Mouse (Mus musculus) small intestine, adult 2 months (tissue): ENCODE measurements around the gene Dnase2a. TPM values are rescaled to one million over a fixed set of nuclear protein-coding genes. Genes with fewer than 3 reads are reported as not detected.

Source experiments
- H3K27ac ChIP-seq: fragments of 200-500 bp; 2 replicates; pipeline ENCODE4 v1.5.1; 2012; ENCODE audit warnings: low read depth, low read length, control low read depth, inconsistent platforms; ENCODE audit not compliant: insufficient read depth
- H3K27me3 ChIP-seq: fragments of 200-500 bp; 2 replicates; pipeline ENCODE4 v1.6.1; 2012; ENCODE audit warnings: mild to moderate bottlenecking, moderate library complexity, low read length, inconsistent platforms; ENCODE audit not compliant: control insufficient read depth, insufficient read depth
- H3K36me3 ChIP-seq: fragments of 200-500 bp; 2 replicates; pipeline ENCODE4 v1.6.1; 2012; ENCODE audit warnings: mild to moderate bottlenecking, low read length, control low read depth, inconsistent platforms; ENCODE audit not compliant: control insufficient read depth, insufficient read depth
- H3K4me1 ChIP-seq: fragments of 200-500 bp; 2 replicates; pipeline ENCODE4 v1.6.1; 2012; ENCODE audit warnings: low read length, inconsistent platforms, mixed read lengths; ENCODE audit not compliant: control insufficient read depth, insufficient read depth, insufficient read length
- H3K4me3 ChIP-seq: fragments of 200-500 bp; 2 replicates; pipeline ENCODE4 v1.5.1; 2012; ENCODE audit warnings: low read depth, mild to moderate bottlenecking, control low read depth, inconsistent platforms, low read length, moderate library complexity
- CTCF ChIP-seq: fragments of 200-500 bp; IDR thresholded peaks from 2 replicates; pipeline ENCODE4 v1.5.1; 2012; ENCODE audit warnings: low read depth, mild to moderate bottlenecking, control low read depth, inconsistent platforms, low read length, moderate library complexity, mixed read lengths; ENCODE audit not compliant: insufficient replicate concordance, insufficient read length; ENCODE audit errors: extremely low read depth
- POLR2A ChIP-seq: fragments of 200-500 bp; IDR thresholded peaks from 2 replicates; pipeline ENCODE4 v1.6.1; 2012; ENCODE audit warnings: low read depth, mild to moderate bottlenecking, control low read depth, inconsistent platforms, low read length, moderate library complexity
- WGBS: fragments of 180-500 bp; shearing (Covaris S2); methylation state at CpG from one replicate; pipeline ENCODE4 v1.1.7; 2018; 5-methylcytosine and 5-hydroxymethylcytosine counted together
- polyA plus RNA-seq: library from polyadenylated mRNA; depleted of rRNA; stranded (reverse); fragments of >200 nt; gene quantifications from 2 replicates; pipeline ENCODE4 v1.2.3, GENCODE M21; 2012

Gene Dnase2a
- polyA plus RNA-seq, 1 experiment, result 5.9 TPM

GRCm38 (mm10) chr8:84927513-84927912, 19.2 kb downstream of the Dnase2a start:
- WGBS, result 92% methylated on average over 1 of the region's 1 CpGs
- Histone ChIP-seq H3K4me1 (0 out of 2 replicates have a peak, but pooled peaks cover 3% of the 10 kb centered on the region), H3K27ac (no peak overlapping the region), H3K36me3 (no peaks in the 10 kb centered on the region), H3K4me3 (no peak overlapping the region), H3K27me3 (peaks cover 21% of the 10 kb centered on the region)
- TF ChIP-seq CTCF, result no peak
- TF ChIP-seq POLR2A, result no peak

- WGBS, result 5% methylated on average over 52 of the region's 52 CpGs
- TF ChIP-seq CTCF, result peak; percentile 75; the same call in 1 of the 2 replicates
- TF ChIP-seq POLR2A, result no peak
- Histone ChIP-seq H3K27ac (no peak overlapping the region), H3K4me3 (no peak overlapping the region), H3K27me3 (peaks cover 21% of the 10 kb centered on the region), H3K36me3 (no peaks in the 10 kb centered on the region), H3K4me1 (0 out of 2 replicates have a peak, but pooled peaks cover 3% of the 10 kb centered on the region)
Measured at GRCm38 (mm10) chr8:84928456-84929306, 20.3 kb downstream of the Dnase2a start.

- Histone ChIP-seq H3K27ac (no peak overlapping the region), H3K4me3 (no peak overlapping the region), H3K4me1 (0 out of 2 replicates have a peak, but pooled peaks cover 3% of the 10 kb centered on the region), H3K27me3 (peaks cover 31% of the 10 kb centered on the region), H3K36me3 (no peaks in the 10 kb centered on the region)
- no peak for TF ChIP-seq CTCF
- WGBS, result 84% methylated on average over 13 of the region's 13 CpGs
Measured at GRCm38 (mm10) chr8:84930582-84930981, 22.2 kb downstream of the Dnase2a start.

- 71% methylated on average over 16 of the region's 16 CpGs for WGBS
Measured at GRCm38 (mm10) chr8:84933767-84934559, 25.6 kb downstream of the Dnase2a start.

GRCm38 (mm10) chr8:84934860-84935259, 26.5 kb downstream of the Dnase2a start:
- H3K4me3 ChIP-seq, result no peak overlapping the region
- H3K4me1 ChIP-seq, result peaks cover 3% of the 10 kb centered on the region; the same call in 1 of the 2 replicates
- peaks cover 35% of the 10 kb centered on the region for H3K27me3 ChIP-seq
- no peaks in the 10 kb centered on the region for H3K36me3 ChIP-seq
- TF ChIP-seq POLR2A, result no peak
- TF ChIP-seq CTCF, result no peak
- WGBS, result 4% methylated on average over 15 of the region's 15 CpGs
- no peak overlapping the region for H3K27ac ChIP-seq

More at GRCm38 (mm10) chr8:84933767-84934559, 25.6 kb downstream of the Dnase2a start:
- Histone ChIP-seq H3K27ac (no peak overlapping the region), H3K36me3 (no peaks in the 10 kb centered on the region), H3K27me3 (peaks cover 44% of the 10 kb centered on the region), H3K4me3 (no peak overlapping the region), H3K4me1 (peaks cover 5% of the 10 kb centered on the region; the same call in 1 of the 2 replicates)
- TF ChIP-seq CTCF, result no peak
- TF ChIP-seq POLR2A, result no peak

GRCm38 (mm10) chr8:84935489-84935888, 27.1 kb downstream of the Dnase2a start:
- TF ChIP-seq POLR2A (no peak), CTCF (no peak)
- H3K4me1 ChIP-seq, result peaks cover 3% of the 10 kb centered on the region; the same call in 1 of the 2 replicates
- H3K4me3 ChIP-seq, result no peak overlapping the region
- no peak overlapping the region for H3K27ac ChIP-seq
- WGBS, result 9% methylated on average over 14 of the region's 14 CpGs
- H3K27me3 ChIP-seq, result peaks cover 33% of the 10 kb centered on the region
- no peaks in the 10 kb centered on the region for H3K36me3 ChIP-seq
